Mouse (Mus musculus): ENCODE data around the gene Nubpl.

Gene Nubpl

GRCm38 (mm10) chr12:52247438-52247837, 149.9 kb downstream of the Nubpl start:
- DNase-seq = no peak

- no peak for DNase-seq
Measured at GRCm38 (mm10) chr12:52248531-52248930, 151.0 kb downstream of the Nubpl start.

GRCm38 (mm10) chr12:52254089-52254488, 156.6 kb downstream of the Nubpl start:
- no peak for DNase-seq

- no peak for DNase-seq
Measured at GRCm38 (mm10) chr12:52268131-52268530, 170.6 kb downstream of the Nubpl start.

GRCm38 (mm10) chr12:52272828-52273227, 175.3 kb downstream of the Nubpl start:
- DNase-seq = no peak

- DNase-seq = no peak
Measured at GRCm38 (mm10) chr12:52276320-52276719, 178.8 kb downstream of the Nubpl start.

- DNase-seq = no peak
Measured at GRCm38 (mm10) chr12:52281232-52281631, 183.7 kb downstream of the Nubpl start.

- DNase-seq = no peak
Measured at GRCm38 (mm10) chr12:52284471-52284870, 186.9 kb downstream of the Nubpl start.

- DNase-seq = no peak
Measured at GRCm38 (mm10) chr12:52286802-52287201, 189.3 kb downstream of the Nubpl start.

GRCm38 (mm10) chr12:52288537-52288936, 191.0 kb downstream of the Nubpl start:
- DNase-seq = no peak

GRCm38 (mm10) chr12:52288941-52289567, 191.5 kb downstream of the Nubpl start:
- DNase-seq = no peak

- no peak for DNase-seq
Measured at GRCm38 (mm10) chr12:52289594-52289993, 192.1 kb downstream of the Nubpl start.

GRCm38 (mm10) chr12:52293931-52294330, 196.4 kb downstream of the Nubpl start:
- DNase-seq = no peak

- no peak for DNase-seq
Measured at GRCm38 (mm10) chr12:52297988-52298387, 200.5 kb downstream of the Nubpl start.

GRCm38 (mm10) chr12:52298683-52299082, 201.1 kb downstream of the Nubpl start:
- no peak for DNase-seq

- DNase-seq = no peak
Measured at GRCm38 (mm10) chr12:52302961-52303360, 205.4 kb downstream of the Nubpl start.

- no peak for DNase-seq
Measured at GRCm38 (mm10) chr12:52306348-52306747, 208.8 kb downstream of the Nubpl start.

GRCm38 (mm10) chr12:52307331-52307982, 209.9 kb downstream of the Nubpl start:
- no peak for DNase-seq

GRCm38 (mm10) chr12:52308628-52309027, 211.1 kb downstream of the Nubpl start:
- DNase-seq = no peak

- DNase-seq = no peak
Measured at GRCm38 (mm10) chr12:52314818-52315217, 217.3 kb downstream of the Nubpl start.

- DNase-seq = no peak
Measured at GRCm38 (mm10) chr12:52317635-52318034, 220.1 kb downstream of the Nubpl start.

- no peak for DNase-seq
Measured at GRCm38 (mm10) chr12:52318426-52318825, 220.9 kb downstream of the Nubpl start.

GRCm38 (mm10) chr12:52319156-52319555, 221.6 kb downstream of the Nubpl start:
- DNase-seq = no peak

GRCm38 (mm10) chr12:52328488-52328887, 231.0 kb downstream of the Nubpl start:
- DNase-seq = no peak

Data from cerebellum, adult 8-10 months (tissue).